Mouse (Mus musculus) adrenal gland, postnatal 14 days (tissue): ENCODE data around the gene Il19. TPM values are rescaled to one million over a fixed set of nuclear protein-coding genes. Genes with fewer than 3 reads are reported as not detected.

Source experiments
- DNase-seq: peaks from one replicate; pipeline ENCODE4 v3.0.0; 2021; ENCODE audit warnings: mixed read lengths
- long read RNA-seq, 2 experiments: library from polyadenylated mRNA; stranded (forward); transcript quantifications; one replicate each; pipeline ENCODE4 v2.0.0; 2021
- total RNA-seq: library from RNA; stranded (reverse); gene quantifications from 2 replicates; pipeline ENCODE4 v1.2.3, GENCODE M21; 2021

Il19 gene
- not detected in 2 replicates for total RNA-seq
- long read RNA-seq, experiment 1: 0 reads
- long read RNA-seq, experiment 2: 0 reads

DNA sequence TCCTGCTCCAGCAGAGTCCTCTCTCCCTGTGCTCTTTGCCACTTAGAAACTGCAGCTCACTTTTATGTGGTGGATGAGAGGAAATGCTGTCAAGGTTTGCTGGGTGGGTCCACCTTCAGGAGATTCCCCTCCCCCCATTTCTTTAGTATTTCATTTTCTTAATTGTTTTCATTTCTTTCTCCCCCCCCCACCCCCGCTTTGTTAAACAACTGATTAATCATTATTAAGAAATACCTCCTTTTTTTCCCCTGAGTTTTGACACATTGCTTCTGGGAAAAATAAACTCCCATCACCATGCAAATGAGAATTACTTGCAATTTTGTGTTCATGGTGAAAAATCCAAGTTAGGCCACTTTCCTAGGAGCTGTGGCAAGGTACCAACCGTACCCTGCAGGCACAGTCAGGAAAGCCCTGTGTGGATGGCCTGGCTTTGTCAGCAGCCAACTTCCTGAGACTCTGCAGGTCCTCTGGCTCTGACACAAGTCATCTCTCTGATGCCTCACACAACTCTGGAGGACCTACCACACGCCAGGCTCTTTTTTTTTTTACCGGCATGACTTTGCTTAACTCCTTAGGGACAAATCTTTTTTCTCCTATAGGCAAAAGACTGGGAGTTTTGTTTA, at the start of gene Il19:
TSS of gene Il19 (minus strand) at position 51 of the 623 bp plus-strand sequence.
- DNase-seq: no peak

DNA sequence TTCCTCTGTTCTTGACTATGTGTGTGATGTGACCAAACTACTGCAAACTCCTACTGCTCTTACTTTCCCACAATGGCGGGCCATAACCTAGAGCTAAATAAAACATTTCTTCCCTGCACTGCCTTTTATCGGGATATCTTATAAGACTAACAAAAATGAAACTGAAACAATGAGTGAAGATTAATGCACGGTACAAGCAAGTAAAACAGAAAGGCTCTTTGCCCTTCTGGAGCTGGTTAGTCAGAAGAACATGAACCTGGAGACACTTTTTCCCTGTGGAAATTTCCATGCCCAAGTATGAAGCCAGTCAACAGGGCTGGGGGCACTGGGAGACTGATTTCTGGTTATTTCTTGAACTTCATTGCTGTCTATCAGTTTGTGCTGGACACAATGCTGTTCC, 49.4 kb upstream of the Il19 start:
- no peak for DNase-seq

DNA sequence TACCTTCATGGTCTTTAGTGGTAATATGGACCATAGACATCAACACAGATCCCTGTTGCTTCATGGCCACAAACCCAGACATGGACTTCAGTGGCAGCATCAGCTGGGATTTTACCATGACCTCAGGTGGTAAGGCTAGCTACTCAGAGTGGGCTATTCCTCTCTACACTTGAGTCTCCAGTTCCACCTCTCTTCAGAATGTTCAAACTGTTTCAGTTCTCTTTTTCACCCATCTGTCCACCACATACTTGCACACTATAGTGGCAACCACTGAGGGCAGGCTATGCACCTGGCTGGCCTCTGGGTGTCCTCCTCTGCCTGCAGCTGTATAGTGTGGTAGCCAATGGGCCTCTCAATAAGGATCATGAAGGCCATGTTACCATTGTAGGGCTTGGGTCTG, 47.5 kb upstream of the Il19 start:
- DNase-seq: peak; percentile 24

DNA sequence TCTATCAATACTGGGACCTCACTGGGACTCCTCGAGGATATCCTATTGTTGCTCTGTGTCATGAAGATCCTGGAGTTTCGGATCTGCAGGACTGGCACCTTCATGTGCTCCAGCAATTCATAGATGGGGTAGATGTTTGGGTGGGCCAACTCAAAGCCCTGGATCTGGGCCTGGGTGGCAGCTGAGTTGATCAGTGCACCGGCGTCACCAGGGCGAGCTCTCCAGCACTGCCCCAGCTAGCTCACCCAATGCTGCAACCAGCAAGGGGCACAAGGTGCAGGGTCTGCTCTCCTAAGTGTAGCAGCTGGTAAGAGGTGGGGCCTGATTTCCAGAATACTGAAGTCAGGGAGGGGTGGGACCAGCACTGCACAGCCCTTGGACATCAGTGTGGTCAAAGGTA, 47.1 kb upstream of the Il19 start:
- no peak for DNase-seq

DNA sequence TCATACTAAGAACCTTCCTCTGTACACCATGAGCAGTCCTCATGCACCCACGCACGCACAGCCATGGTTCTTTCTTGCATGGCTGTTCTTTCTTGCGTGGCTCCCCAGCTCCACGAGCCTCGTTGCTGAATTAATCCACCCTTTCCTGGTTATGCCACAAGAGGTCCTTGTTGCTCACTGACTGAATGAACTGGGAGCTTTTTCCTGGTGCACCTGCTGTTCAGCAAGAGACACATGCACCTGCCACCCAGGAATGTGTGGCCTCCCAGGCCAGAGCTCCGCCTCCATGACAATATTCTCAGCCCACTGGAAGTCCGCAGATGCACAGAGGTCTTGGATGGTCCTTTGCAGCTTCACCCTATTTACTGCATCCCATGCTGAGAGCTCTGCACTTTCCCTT, 44.5 kb upstream of the Il19 start:
- DNase-seq: no peak

DNA sequence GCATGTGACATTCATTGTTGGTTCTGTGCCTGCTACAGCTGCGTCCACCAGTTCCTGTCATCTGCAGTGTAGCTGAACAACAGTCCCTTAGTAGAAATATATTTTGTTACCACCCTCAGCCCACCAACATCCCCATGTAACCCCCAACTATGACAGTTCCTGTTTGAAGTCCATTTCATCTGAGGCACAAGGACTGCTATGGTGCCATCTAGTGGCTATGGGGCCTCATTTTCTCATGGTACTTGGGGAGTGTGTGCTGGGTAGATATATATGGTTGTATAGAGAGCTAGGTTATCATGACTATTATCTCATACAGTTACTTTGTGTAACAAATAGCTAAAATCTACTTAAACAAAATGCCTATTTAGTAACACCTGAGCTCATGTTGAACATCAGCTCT, 39.5 kb upstream of the Il19 start:
- DNase-seq: peak; percentile 63

DNA sequence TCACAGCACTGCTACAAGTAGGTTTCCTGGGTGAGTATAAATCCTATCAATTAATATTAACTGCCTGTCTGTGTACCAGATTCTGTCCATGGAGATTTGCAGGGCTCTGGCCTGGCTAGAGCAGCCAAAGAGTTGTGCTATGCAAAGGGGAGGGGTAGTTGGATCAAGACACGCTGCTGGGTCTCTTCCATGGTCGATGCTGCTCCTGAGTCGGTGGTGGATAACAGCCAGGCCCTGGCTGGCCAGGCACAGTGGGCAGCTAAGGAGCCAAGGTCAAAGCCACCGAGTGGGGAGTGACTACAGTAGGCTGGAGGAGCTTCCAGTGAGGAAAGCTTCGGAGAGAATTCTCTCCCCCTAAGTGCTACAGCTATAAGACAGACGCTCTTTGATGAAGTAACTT, 24.0 kb upstream of the Il19 start:
- no peak for DNase-seq

DNA sequence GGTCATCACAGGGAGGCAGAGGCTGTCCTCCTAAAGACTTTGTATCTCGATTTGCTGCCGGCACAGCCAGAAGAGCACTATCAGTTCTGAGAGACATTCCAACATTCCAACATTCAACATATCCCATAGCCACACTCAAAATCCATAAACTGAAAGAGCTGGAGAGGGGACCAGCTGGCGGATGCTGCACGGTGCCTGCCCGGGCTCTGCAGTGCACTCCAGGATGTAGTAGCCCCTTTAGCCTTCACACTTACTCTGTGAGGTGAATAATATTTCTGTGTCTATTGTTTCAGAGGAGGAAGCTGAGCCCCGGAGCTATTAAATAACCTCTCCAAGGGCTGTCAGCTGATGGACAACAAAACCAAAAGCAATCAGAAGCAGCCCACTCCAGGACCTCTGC, 7.0 kb upstream of the Il19 start:
- DNase-seq: no peak

DNA sequence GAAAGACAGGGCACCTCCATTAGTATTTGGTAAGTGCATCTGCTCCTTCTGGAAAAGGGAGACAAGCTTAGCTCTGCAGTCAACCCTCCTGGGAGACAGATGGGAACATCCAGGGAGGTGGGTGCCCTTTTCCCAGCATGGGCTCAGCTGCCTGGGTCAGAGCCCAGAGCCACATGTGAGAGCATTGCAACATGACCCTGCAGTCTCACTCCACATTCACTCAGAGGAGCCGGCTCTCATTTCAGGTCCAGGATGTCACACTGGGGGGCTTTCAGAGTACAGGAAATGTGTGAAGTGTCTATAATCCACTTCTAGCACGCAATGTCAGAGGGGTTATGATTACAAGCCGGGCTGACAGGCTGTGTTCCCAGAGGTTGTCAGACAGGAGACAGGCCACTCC, 1.9 kb upstream of the Il19 start:
- DNase-seq: peak; percentile 54

DNA sequence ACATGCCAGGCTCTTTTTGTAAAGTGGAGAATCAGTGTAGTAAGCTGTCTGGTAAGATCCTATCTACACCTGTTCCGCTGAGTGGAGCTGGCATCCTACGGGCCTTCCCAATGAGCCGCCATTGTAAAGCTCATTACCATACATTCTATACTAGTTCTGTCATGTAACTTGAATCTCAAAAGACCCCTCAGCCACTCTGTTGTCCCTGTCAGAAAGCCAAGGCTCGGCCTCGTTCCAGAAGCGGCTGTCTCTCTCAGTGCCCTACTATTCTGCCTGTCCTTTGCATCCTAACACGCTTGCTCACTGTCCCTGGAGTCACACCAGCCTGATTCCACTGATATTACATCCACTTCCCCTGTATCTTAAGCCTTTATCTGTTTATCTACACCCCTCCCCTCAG, 1.7 kb downstream of the Il19 start:
- DNase-seq: no peak

DNA sequence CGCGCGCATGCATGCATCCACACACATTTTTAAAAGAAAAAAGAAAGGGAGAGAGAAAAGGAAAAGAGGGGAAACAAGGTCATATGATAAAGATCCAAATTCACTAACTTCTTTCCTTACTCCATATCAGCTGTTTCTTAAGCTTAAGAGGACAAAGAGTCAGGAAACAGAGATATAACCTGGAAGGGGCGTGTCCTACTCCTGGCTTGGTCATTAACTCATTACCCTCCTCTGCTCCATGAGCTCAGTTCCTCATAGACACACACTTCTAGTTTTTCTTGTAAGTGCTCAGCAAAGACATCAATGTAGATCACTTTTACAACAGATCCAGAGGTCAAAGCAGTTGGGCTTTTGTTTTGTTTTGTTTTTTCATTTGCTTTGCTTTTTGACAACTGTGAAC, 2.7 kb downstream of the Il19 start:
- DNase-seq: no peak

DNA sequence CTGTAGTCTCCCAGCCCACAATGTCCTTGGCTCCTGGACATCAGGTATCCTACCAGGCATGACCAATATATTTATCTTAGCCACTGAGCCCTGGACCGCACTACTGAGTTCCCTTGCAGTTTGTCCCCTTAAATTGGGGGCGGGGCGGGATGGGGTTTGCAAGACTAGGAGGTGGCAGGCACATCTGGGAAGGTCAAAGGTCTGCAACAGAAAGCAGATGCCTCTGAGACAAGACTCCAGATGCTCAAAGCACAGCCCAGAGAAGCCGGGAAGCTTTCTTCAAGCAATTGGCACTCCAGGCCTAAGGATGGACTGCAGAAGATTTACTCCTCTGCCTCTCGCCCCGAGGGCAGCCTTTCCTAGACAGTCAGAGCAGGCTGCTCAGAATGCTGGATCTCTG, 3.6 kb downstream of the Il19 start:
- no peak for DNase-seq

DNA sequence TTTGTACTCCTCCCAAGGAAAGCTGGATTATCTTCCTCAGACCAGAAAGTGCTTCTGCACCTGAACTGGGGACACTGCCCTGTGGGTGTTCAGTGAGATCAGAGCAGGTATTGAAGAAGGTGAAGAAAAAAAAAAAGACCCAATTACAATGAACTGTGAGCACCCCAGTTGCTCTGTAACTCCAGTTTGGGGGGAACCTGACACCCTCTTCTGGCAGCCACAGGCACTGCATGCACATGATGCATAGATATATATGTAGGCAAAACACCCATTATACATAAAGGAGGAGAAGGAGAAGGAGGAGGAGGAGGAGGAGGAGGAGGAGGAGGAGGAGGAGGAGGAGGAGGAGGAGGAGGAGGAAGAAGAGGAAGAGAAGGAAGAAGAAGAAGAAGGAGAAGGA, 13.4 kb downstream of the Il19 start:
- no peak for DNase-seq

DNA sequence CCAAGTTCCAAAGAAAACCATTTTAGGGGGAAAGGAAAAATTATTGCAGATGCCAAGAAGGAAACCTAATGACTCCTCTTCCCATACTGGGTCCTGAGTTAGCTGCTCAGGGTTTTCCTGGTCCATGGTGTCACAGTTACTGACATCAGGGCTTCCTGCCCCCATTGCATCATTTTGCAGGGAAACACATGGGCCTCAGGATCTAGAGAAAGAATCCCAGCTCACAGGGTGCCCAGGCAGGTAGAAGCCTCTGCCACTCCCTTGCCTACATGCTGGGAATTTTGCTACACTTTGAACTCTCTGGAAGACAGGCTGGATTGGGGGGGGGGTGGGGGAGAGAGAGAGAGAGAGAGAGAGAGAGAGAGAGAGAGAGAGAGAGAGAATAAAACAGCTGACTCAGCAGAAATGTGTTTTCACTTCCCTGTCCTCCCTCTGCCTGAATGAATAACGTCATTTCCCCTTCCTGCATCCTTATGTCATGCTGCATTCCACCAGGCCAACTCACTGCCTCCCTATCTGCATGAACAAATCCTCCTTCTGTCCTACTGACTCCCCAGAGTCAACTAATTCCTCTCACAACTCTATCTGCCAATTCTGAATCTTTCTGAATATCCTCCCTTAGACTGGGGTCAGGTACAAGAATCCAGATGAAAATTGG, 21.5 kb downstream of the Il19 start:
- DNase-seq: no peak

DNA sequence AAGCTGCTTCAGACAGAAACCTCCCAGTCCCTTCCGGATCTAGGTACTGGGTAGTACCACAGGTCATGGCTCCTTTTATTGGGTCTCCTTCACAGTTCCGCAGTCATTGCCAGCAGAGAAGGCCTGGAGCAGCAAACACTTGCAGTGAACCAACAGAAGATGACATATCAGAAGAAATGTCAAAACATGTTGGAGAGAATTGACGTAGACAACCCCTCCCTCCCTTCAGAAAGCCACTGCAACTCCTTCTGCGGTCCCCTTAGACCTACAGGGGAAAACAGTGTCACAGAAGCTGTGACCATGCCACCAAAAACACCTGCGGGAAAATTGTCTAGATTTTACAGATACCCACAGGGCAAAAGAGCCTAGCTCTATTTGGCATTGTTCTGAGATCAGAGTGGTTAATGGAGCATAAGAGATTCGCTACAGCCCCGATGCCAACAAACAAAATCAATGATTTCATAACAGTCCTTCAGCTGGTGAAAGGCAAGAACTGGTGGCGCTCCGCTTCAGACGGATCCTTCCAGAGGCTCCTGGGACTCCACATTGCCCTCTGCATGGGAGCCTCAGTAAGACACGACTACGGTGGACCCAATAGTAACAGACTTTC, 28.4 kb downstream of the Il19 start, which contains the start of gene Il20:
TSS of gene Il20 (minus strand) at position 51 of the 610 bp plus-strand sequence.
- DNase-seq: no peak

DNA sequence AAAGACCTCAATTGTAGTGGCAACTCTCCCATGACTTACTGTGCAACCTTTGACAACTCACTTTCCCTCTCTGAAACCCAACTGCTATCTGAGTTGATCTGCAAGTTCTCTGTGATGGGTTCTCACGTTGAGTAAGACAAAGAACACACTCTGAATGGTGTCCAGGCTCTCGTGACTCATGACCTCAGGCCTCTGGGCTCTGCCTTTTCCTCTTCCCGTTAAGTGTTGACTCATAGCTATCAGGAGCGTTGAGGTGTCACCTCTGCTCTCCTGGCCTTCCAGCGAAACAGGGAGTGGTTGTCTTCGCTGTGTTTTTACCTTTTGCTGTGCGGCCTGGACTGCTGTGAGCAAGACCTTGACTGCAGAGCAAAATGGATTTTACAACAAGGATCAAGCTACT, 37.4 kb downstream of the Il19 start:
- DNase-seq: no peak

DNA sequence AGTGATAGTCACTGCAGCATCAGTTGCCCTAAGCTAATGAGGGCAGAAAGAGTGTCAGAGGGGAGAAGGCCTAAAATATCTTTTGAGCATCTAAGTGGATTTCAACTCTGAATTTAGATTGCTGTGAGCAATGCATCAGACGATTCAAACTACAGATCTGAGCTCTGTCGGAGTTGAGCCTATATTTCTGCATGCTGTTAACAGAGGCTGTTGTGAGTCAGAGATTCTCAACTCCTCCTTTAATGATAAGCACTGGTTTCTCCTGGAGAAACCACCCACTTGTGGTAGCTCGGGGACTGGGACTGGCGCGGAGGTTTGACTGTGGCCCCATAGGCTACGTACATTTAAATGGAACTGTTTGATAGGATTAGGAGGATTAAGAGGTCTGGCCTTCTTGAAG, 45.4 kb downstream of the Il19 start:
- no peak for DNase-seq

DNA sequence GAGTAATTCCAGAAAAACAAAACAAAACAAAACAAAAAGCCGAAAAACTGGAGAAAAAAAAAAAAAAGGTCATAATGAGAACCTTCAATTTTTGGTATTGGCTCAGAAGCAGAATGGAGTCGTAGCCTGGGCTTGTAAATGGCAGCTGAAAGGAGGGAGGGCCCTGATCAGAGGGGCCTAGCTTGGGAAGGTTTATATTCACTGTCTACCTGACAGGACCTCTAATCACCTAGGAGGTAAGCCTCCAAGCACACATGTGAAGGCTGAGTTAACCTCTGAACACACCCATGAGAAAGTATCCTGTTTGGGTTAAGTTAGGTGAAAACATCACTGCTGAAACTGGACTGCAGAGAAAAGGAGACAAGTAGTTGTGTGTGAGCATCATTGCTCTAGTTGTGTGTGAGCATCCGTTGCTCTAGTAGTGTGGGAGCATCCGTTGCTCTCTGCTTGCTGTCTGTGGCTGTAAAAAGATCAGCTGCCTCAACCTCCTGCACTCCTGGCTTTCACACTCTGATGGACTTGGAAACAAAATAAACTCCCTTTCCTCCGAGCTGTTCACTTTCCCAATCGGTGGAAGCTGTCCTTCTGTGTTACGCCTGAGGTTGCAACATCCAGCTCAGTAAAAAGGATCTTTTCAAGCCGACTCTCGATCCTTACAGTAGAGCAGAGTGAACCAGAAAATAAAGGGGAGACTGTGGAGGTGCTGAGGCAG, 46.4 kb downstream of the Il19 start:
- no peak for DNase-seq

DNA sequence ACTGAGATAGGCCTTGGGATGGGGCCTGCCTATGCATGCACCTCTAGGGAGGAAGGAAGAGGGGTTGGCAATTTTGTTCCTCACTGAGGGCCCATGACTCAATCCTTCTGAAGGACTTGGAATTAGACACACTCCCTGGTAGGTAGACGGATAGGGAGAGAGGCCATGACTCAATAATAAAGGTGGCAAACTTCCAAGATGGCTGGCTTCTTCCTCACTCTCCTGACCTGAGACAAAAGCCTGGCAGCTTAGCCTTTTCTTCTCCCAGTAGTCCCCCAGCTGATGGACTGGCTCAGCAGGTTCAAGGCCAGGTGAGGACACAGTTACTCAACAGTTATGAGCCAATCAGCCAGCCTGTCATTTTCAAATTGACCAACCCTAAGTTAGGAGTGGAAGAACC, 47.5 kb downstream of the Il19 start:
- peak; percentile 77 for DNase-seq

DNA sequence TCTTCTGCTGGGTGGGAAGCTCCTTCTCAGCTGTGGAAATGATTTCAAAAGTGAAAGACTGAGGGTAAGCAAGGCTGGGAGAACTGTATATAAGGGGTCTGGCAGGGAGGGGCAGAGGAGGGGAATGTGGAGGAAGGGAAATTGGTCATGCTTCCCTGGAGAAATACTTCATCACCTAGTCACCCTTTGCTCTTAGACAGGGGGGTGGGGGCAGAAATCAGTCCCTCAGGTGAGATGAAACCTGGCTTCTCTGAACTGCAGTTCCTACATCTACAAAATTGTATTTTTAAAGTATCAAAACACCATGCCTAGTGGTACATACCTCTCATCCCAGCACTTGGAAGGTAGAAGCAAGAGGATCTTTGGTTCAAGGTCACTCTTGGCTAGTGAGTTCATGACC, 52.6 kb downstream of the Il19 start, which contains the start of gene Il24:
TSS of gene Il24 (minus strand) at position 101 of the 400 bp plus-strand sequence.
- no peak for DNase-seq

DNA sequence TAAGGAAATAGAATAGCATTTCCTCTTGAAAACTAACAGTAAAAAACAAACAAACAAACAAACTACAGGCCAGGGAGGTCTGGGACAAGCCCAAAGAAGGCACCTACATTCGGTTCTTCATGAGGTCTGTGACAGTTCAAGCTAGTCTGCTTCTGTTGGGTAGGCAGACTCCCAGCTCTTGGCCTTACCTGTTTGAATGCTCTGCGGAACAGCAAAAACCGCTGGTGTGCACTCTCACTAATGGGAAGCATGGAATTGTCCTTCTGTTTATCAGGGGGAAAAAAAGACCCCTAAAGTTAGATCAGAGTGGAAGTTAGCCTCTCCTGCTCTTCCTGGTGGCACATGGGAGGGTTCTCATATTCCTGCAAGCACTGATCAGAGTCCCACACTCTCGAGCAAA, 56.8 kb downstream of the Il19 start:
- no peak for DNase-seq
